Mouse (Mus musculus): ENCODE data around the gene Gm12666.
"Not testable (repeated sequence)": the region's sequence is repeated elsewhere in the genome, so short reads cannot be mapped to it uniquely, and the experiment has no call there.

The Gm12666 gene

DNA sequence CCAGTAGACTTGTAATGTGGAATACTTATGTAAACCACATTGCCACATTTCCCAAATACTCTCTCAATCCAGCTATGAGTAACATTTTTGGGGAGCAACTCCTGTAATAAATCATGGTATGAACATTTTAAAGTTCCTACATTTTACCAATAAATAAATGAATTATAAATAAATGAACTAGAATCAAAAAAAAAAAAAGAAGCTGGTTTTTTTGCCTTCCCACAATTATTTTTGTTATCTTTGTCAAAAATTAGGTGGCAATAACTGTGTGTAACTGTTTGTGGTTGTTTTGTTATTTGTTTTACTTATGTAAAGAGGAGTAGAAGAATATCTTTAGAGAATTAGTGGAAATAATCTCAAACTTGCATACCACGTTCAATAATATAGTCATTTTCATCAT, at the start of gene Gm12666:
Gene Gm12666 (minus strand): TSS at position 101 of the 400 bp plus-strand sequence.
- not testable (repeated sequence) for DNase-seq (ENCODE audit: low spot score in 2 of 2)

- DNase-seq (ENCODE audit: low spot score in 2 of 2) = no peak
These were observed 34.8 kb upstream of the Gm12666 start for GRCm38 (mm10) chr4:92226326-92226725.

DNA sequence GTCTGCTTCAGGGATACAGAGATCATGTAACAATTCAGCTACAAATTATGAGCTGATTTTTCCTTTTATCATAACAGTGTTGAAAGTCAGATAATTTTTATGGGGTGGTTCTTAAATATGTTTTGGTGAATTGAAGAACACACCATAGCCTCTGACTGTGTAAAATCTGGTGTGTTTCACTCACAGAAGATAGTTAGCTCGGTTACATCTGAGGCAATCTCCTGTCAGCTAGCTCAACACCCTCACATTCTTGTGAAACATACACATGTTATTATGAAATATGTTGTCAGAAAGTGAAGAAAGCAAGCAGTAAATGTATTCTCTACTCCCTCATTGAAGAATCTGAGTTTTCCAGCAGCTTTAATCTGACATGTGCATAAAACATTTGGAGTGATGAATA, 24.7 kb upstream of the Gm12666 start:
- DNase-seq (ENCODE audit: low spot score in 2 of 2) = no peak

GRCm38 (mm10) chr4:92152646-92153045, 38.9 kb downstream of the Gm12666 start:
- DNase-seq (ENCODE audit: low spot score in 2 of 2) = no peak

- DNase-seq (ENCODE audit: low spot score in 2 of 2) = no peak
These were observed 44.4 kb downstream of the Gm12666 start, which contains the start of gene Izumo3 for GRCm38 (mm10) chr4:92147134-92147533. TSS of gene Izumo3 (minus strand) at chr4:92147234.
